Mouse (Mus musculus) gastrocnemius, postnatal 10 days (tissue): ENCODE results near the gene Exosc7. TPM values are rescaled to one million over a fixed set of nuclear protein-coding genes. Genes with fewer than 3 reads are reported as not detected.
A peak's percentile ranks its signal among the peaks of the same experiment; 100 is the strongest.

ENCODE experiments used
- DNase-seq: peaks from one replicate; pipeline ENCODE4 v3.0.0; 2021; ENCODE audit warnings: mixed read lengths
- total RNA-seq, 2 experiments: library from RNA; stranded (reverse); gene quantifications; 2 replicates each; pipeline ENCODE4 v1.2.3; 2021

The Exosc7 gene
- total RNA-seq, 2 experiments from 2014 or later = 18.7 to 24.0 TPM

DNA sequence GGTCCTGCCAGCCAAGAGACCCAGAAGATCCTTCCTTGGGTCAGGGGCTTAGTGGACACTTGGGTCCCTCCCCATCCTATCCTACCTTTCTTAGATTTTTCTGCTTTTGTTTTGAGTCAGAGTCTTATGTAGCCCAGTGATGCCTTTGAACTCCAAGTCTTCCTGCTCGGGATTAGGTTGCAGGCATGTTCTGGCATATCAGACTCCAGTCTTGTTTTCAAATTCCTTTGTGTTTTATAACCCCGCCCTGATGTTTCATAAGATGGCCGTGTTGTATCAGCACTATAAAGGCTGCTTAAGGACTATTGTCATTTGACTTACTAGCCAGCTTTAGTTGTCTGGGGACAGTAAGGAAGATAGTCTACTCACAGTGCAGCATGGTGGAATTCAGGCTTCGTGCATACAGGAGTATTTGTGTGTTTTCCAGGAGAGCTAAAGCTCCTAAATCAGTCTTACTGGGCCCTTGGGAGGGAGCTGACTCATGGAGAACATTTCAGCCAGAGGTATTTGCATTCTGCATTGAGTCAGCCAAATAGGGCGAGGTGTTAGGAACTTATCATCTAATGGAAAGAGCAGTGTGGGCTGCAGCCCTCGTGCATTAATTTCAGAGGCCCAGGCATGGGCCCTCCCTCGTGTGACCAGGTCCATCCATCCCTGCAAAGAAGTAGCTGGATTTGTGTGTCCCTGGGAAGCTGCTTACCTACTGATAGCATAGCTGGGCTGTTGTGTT lies 24.1 kb downstream of the Exosc7 start:
- no peak for DNase-seq

DNA sequence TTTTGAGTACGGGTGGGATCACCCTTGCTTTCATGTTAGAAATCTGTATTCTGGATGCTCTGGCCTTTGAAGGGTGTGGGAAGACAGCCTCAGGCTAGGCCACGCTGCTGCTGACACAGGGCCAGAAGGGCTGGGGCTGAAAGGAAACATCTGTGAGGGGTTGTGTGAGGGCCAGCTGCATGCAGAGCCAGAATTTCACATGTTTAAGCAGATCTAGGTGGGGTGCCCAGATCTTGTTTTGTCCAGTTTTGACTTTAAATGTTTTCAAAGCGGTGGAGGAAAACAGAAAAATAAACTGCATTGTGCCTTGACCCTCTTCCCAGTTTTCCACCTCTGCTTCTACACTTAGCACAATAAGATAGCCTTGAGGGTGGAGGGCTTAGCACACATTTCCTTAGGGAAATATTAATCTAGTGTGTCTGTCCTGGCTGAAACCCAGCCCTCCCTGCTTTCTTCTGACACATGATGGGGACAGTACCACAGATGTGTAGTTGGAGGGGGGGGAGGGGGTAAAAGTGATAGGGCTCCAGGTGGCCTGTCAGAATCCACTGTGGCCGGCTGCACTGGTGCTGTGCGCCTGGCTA lies 26.0 kb downstream of the Exosc7 start:
- DNase-seq = peak; percentile 74

DNA sequence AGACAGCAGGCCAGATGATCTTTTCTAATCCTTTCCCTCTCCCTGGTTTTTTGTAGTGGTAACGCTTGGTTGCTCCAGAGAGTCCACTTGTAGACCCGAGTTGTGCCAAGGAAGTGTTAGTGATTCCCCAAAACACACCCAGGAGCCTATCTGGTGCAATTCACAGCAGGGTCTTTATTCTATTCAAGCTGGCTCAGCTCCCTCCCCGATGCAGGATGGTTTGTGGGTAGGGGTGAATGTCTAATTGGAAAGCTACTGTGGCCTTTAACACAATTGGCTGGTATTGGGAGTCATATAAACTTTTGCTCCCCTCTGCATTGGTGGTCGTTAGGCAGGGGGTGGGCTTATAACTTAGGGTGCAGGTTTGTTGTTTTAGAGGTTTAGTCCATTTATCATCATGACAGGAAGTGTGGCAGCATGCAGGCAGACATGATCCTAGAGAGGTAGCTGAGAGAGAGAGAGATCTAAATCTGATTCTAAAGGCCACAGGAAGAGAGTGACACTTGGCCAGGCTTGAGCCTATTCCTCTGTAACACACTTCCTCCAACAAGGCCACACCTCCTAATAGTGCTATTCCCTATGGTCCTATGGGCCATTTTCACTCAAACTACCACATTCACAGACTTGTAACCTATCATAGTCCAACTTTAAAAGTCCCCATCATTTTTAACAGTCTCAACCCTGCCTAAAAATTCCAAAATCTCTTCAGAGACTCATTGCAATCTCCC lies 27.0 kb downstream of the Exosc7 start:
- DNase-seq = no peak

DNA sequence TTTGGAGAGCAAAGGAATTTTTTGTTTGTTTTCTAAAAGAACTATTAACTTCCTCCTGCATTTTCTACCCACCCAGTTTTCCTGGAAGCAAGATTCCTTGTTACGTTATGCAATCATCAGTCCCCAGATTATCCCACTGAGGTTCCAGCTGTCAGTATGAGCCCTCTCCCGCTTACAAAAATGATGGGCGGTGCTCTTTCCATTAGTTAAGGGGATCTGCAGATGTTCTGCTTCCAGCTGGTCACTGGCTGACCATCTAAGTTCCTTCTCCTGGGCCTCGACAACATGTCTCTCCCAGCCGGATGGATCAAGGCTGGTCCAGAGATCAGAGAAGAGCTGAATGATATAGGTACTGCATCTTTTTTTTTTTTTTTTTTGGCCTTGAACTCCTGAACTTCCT lies 35.4 kb downstream of the Exosc7 start:
- DNase-seq = no peak

DNA sequence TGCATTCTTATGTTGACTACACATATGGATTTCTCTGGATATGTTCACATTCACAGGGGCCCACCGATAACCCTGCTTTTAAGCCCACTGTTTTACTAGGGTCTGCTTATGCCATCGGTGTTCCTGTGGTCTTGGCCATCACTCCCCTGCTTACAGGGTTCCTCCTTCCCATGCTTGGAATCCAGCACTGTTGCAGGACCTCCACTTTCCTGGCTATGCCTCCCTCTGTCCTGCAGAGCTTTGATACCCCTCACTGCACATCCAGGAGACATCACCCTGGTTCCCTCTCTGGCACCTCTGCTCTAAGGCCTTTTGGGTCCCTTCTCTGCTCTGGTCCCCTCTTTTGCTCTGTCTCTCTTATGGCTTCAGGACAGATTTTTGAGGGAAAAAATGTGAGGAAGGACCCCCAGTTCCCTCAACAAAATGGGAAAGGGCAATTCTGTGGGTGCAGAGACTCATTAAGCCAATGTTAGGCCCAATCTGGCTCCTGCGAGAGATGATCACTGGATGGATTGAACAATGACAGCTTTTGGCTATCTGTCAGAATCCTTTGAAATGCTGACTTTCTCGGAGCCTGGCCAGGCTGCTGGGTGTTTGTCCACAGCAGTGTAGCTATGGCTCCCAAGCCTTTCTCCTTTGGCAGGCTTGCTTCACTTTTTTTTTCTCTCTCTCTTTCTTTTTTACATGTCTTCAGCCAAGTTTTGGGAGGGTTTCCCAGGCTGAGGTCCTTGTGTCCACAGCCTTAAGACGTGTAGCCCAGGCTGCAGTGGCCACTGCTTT lies 37.4 kb downstream of the Exosc7 start, which contains the start of gene Clec3b:
Gene Clec3b (plus strand): TSS at position 706 of the 780 bp plus-strand sequence.
- DNase-seq = peak; percentile 56

DNA sequence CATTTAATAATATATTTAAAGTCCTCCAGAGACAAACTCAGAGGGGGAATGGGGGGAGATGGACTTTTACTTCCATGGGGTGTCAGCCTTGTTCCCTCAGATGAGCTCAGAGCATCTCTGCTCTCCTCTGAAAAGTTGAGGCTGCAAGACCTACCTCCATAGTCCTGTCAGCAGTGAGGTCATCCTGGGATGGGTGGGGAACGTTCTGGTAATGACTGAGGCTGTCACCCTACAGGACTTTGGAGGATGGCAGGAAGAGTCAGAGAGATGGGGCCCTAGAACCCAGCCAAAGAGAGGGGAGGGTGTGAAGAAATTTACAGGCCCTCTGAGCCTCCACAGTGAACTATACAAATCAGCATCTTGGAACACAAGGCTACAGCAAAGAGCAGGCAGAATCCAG lies 38.5 kb downstream of the Exosc7 start:
- no peak for DNase-seq

DNA sequence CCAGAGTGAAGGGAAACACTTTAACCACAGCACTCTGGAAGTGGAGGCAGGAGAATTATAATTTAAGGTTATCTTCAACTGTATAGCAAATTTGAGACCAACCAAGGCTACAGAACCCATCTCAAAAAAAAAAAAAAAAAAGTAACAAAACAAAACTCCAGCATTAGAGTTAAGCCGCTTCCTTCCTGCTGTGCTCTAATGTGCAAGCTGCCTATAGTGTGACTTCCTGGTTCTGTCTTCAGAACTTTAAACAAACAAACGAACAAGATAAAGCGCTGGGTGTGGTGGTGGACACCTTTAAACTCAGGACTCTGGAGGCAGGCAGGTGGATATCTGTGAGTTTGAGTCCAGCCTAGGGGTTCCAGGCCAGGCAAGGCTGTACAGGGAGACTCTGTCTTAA lies 39.0 kb downstream of the Exosc7 start:
- no peak for DNase-seq

DNA sequence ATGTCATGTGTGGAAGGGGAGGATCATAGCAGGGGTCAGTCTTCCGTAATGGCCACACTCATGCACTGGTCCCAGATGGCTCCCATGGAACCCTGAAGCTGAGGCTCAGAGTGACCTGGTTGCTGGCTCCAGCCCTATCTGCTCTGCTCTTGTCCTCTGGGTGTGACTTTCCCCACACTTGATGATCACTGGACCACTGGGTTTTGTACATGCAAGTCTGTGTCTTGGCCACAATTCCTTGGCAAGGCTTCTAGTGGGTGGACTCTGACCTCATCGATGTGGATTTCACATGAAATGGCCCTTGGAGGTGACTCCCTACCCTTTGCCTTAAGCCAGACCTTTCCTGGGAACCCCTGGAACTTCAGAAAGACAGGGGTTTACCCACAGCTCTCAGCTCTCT lies 40.1 kb downstream of the Exosc7 start:
- DNase-seq = no peak

DNA sequence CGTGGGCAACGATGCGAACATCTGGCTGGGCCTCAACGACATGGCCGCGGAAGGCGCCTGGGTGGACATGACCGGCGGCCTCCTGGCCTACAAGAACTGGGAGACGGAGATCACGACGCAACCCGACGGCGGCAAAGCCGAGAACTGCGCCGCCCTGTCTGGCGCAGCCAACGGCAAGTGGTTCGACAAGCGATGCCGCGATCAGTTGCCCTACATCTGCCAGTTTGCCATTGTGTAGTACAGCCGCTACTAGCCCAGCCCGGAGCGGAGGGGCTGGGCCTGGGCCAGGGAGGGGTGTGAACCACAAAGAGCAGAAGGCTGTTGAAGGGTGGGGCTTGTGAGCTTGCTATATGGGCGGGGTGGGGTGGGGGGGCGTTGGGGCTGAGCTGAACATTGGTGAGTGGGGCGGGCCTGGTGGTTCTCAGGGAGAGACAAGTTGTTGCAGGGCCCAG lies 43.9 kb downstream of the Exosc7 start:
- DNase-seq = peak; percentile 73

DNA sequence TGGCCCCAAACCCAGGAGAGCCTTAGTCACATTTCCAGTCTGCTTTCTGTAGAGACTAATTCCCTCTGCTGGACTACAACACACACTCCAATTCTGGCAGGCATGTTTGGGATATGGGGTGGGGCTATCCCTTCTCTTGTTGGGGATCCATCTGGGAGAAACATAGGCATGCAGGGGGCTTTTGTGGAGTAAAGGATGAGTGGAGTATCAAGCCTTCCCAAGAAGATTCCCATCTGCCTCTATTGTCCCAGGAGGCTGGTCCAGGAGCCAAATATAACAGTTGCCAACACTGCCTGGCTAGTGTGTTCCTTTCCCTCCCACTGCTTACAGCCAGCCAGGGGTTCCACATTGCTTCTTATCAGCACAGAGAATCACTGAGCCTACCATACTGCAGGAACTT lies 44.7 kb downstream of the Exosc7 start:
- DNase-seq = peak; percentile 47

DNA sequence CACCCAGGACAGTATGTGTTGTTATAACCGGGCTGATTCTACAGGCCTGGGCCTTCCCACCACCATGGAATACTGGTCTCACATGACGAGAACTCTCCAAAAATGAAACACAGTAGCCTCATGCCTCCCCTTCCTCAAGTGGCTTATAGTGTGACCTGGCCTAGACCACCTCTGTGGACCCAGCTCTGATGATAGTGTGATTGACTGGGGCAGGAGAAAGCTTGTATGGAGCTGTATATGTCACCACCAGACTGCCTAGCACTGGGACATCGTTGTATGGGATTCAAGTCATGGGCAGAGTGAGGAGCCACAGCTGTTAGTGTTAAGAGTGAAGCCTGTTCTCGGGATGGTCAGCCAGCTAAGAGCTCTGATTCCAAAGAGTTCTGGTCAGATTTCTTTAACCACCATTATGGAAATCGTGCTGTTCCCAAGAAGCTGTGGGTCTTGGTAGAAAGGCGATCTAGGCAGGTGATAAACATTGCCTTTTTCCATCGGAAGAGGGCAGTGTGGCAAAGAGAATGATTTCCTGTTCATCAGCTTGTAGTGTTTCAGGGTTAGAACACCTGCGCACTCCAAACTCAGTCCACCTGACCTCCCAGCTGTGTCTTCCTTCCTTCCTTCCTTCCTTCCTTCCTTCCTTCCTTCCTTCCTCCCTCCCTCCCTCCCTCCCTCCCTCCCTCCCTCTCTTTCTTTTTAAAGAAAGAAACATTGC lies 45.3 kb downstream of the Exosc7 start:
- DNase-seq = no peak

DNA sequence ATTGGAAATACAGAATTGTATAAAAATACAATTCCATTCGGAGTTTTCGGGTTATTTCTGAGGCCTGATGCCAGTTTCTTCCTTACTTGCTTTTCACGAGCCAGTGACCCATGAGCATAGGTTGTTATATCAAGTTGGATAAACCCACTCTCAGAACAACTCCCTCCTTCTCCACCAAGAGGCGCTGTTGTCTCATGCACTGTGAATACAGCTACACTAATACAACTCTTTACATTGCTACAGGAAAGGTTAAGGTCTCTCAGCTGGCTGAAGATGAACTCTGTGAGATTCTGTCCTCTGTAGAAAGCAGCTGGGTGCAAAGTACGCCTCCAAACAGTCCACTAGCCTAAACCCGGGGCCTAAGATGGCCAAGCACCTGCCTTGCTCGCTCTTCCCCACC lies 46.3 kb downstream of the Exosc7 start:
- peak; percentile 56 for DNase-seq

DNA sequence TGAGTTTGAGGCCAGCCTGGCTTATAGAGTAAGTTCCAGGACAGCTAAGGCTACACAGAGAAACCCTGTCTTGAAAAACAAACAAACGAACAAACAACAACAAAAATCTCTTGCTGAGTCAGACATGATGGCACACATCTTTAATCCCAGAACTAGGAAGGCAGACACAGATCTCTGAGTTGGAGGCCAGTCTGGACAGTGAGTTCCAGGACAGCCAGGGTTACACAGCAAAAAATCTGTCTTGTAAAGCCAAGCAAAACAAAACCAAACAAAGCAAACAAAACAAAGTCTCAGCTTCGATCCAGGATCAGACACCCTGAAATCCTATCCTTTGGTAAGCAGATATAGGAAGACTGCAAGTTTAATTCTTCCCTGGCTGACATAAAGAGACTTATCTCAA lies 48.8 kb downstream of the Exosc7 start:
- DNase-seq = no peak

DNA sequence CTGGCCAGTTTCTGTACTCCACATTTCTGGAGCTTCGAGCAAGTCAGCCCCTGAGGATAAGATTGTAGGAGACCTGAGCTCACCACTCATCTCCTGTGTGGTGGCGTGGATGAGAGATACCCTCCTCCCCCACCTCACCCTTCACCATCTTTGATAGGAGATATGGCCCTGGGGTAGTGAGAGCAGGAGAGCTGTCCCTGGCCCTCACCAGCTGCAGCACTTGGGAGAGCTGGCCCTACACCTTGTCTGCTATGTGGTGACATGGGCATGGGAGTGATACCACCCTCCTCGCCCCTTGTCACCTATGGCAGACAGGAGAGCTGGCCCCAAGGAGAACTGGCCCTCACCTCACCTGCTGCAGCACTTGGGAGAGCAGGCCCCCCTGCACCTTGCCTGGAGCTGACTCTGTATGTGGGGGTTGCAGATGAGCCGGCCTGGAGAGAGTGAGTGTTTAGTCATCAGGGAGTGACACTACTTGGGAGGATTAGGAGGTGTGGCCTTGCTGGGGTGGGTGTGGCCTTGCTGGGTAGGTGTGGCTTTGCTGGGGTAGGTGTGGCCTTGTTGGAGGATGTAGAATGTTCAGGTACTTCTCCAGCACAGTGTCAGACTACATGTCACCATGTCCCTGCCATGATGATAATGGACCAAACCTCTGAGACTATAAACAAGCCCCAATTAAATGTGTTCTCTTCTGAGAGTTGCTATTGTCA lies 50.1 kb downstream of the Exosc7 start:
- DNase-seq = no peak

DNA sequence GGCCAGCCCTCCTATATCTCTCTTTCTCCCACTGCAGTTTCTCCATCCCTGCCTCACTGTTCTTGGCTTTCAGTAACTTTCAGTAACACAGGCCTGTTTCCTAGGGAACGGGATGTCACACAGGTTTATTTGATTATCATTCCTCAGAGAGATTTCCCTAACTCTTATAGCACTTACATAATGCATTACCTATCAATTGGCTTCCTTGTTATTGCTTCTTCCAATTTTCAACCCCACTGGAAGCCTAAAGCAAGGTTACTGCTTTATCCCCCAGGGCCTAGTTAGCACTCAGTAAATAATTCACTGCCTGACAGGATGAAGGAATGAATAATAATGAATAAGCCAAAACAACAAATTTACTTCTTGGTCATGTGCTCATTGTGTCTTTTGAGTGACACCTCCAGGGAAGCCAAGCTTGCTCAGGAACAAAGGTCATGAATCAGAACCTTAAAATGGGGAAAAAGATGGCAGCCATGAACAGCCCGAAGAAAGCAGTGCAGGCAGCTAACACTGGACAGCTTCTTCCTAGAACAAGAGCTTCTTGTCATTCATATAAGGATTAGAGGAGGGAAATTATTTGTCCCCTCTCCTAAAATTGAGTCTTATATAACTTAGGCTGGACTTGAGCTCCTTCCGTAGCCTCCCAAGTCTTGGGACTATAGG lies 52.9 kb downstream of the Exosc7 start:
- DNase-seq = no peak

DNA sequence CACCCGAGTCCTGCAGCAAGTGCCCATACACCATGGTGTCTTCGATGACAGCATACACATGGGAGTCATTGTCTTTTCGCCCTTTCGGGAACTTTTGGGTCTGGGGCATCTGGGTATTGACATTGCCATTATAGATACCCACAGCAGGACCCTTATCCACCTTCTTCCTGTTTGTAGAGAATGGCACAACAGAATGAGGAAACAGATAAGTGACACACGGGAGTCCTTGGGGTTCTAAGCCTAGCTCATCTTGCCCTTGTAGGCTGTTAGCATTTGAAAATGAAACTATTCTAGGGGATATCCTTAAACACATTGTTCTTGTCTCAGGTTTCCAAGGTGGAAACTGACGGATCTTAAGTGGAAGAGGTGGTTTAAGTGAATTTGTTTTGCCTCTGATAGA lies 60.7 kb downstream of the Exosc7 start:
- no peak for DNase-seq

DNA sequence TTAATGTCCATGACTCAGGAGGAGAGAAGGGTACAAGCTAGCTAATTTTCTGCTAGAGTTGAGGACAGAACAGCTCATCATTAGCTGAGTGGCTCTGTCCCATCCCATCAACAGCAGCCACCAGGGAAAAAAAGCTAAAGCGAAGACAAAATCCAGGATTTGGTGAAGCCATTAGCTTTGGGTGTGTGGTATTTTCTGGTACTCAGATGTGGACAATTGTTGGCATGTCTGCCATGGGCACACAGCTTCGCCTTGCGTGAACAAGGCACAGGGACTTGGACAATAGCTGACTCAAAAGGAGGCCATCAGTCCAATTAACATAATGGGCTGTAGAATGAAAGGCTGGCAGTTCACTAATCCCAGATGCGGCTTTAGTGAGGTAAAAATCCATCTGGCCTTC lies 61.3 kb downstream of the Exosc7 start:
- DNase-seq = no peak

DNA sequence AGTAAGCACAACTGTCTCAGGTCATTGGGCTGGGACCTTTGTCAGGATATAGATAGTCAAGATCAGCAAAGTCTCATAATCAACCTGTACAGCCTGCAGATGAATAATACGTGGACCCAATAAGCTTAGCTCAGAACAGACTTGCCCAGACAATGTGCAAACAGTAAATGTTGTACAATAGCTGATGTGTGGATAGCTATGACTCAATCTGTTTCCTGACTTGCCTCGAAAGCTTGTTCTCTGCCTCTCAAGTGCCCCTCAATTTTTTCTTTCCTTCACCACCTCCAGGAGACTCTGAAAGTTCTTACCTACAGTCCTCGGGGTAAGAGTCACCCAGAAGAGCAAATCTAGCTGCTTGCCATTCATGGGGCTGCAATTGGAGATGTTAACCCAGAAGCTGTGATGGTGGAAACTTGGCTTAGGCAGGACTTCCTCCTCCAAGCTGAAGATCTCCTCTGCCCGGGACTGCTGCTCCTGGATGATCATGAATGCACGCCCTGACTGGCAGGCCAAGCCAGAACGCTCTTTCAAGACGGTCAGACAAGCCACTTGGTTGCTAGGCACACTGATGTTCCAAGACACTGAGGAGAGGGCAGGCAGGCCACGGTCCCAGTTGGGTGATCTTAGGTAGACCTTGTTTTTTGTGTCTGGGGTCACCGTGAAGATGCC lies 64.5 kb downstream of the Exosc7 start:
- DNase-seq = no peak

DNA sequence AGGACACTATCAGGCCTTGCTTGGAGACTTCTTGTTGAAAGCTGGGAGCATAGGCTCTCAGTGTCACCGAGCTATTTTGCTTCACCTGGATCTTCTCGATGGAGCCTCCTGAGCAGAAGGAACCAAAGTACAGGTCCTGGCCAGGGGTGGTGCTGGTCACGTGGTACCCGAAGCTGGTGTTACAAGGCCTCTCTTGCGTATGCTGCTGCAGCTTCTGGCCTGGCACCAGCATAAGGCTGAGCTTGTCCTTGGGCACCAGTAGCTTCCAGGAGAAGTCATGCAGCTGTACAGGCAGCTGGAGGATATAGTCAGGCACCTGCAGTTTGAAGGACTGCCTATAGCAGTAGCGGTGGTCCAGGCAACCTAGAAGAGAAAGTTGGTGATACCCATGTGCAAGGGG lies 67.0 kb downstream of the Exosc7 start:
- DNase-seq = no peak

DNA sequence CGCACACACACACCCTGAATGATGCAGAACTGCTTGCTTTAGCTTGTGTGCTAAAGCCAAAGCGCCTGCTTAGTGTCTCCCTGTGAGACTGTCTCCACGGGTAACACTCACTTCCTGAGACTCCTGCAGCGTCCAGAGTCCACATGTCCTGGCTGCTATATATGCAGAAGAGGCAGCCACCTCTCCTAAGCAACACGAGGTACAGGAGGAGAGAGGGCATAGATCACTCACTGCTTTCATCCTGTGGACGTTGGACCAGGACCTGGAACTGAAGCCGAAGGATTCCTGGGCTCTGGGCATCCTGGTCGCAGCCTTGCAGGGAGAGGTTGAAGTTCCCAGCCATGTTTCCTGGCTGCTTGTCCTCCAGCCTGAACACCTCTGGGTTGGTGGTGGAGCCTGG lies 70.2 kb downstream of the Exosc7 start:
- DNase-seq = no peak
